ENCODE assay signal across 10 mouse cellular contexts in the genomic region with DNA sequence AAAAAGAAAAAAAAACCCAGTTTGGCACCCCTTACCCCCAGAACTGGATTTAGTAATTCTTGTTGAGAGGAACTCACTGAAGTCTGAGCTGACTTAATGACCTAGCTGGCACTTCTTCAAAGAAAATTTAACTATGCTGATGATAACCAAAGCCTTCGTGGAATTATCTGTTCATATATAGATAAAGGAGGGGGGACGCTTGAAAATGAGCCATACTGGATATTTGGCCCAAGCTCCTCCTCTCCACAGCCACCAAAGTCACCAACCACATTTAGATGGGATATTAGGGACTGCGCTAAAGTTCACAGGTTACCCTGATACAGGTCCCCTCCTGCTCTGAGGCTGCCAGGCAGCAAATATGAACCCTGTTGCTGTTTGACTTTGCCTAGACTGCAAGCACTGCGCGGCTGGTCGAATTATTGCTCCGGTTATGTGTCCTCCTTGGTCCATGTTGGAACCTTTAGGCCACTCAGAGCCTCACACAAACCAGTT. TPM values are rescaled to one million over a fixed set of nuclear protein-coding genes. Genes with fewer than 3 reads are reported as not detected.
DNase-seq lines count a peak whose midpoint lies in the region; ATAC-seq and TF ChIP-seq lines count a peak whose summit lies in the region.
"Had no signal": no experiment of that assay in that cellular context is flagged by ENCODE, and none has a peak within 500 bp of the region (broad histone marks: within the 10 kb centered on the region; RNA-seq: fewer than 3 reads in every experiment).

No protein-coding gene starts in this region.

- no peak overlapping the region for H3K27ac ChIP-seq in hindbrain, embryonic 10.5 days
- H3K27ac ChIP-seq in hindbrain, embryonic 11.5 days (ENCODE audit: low read depth, low read length), result no peak overlapping the region
- H3K27ac ChIP-seq in MEL (ENCODE audit: control insufficient read depth, low read depth, low read length), result peak overlapping the region; percentile 80
- H3K27ac ChIP-seq in heart, embryonic 16.5 days (ENCODE audit: low read length), result peak overlapping the region; percentile 74; the same call in 1 of the 2 replicates
- H3K27ac ChIP-seq in liver, embryonic 14.5 days, result peak overlapping the region; percentile 41; the same call in 1 of the 2 replicates

- TF ChIP-seq RAD21 in MEL (IDR thresholded peaks at IDR 0.05; ENCODE audit: low read depth, low read length), result no peak

- TF ChIP-seq CTCF in MEL (IDR thresholded peaks at IDR 0.05 in 2 of 3, conservative IDR thresholded peaks at IDR 0.05 in 1 of 3; ENCODE audit: control insufficient read depth in 1 of 3, insufficient read depth in 1 of 3, low read depth in 2 of 3, low read length in 3 of 3, poor library complexity in 1 of 3, severe bottlenecking in 1 of 3), result no peak
- TF ChIP-seq CTCF in liver, embryonic 14.5 days (IDR thresholded peaks at IDR 0.05; ENCODE audit: low read depth), result no peak

- peaks cover 41% of the 10 kb centered on the region for H3K27me3 ChIP-seq in hindbrain, embryonic 10.5 days (ENCODE audit: insufficient read depth, poor library complexity, severe bottlenecking)
- peaks cover 2% of the 10 kb centered on the region; the same call in 1 of the 2 replicates for H3K27me3 ChIP-seq in hindbrain, embryonic 11.5 days (ENCODE audit: control insufficient read depth, insufficient read depth, low read length)
- H3K27me3 ChIP-seq in MEL (ENCODE audit: control insufficient read depth in 1 of 2, insufficient read depth in 2 of 2, low read length in 2 of 2), result no peaks in the 10 kb centered on the region
- no peaks in the 10 kb centered on the region for H3K27me3 ChIP-seq in heart, embryonic 16.5 days (ENCODE audit: control insufficient read depth, insufficient read depth, low read length)
- H3K27me3 ChIP-seq in liver, embryonic 14.5 days (ENCODE audit: control insufficient read depth, insufficient read depth, low read length), result no peaks in the 10 kb centered on the region

- WGBS in hindbrain, embryonic 10.5 days, result 70% methylated on average over 7 of the region's 7 CpGs
- 63% methylated on average over 7 of the region's 7 CpGs for WGBS in hindbrain, embryonic 11.5 days
- WGBS in heart, embryonic 16.5 days, result 30% methylated on average over 7 of the region's 7 CpGs
- 11% methylated on average over 7 of the region's 7 CpGs for whole genome bisulfite sequencing in liver, embryonic 14.5 days (ENCODE audit: insufficient replicate concordance)

- H3K4me2 ChIP-seq in hindbrain, embryonic 11.5 days (replicated peaks; ENCODE audit: low read depth, low read length), result no peak overlapping the region
- H3K4me2 ChIP-seq in heart, embryonic 16.5 days (ENCODE audit: low read depth, low read length), result peak overlapping the region; percentile 82
- peak overlapping the region; percentile 79 for H3K4me2 ChIP-seq in liver, embryonic 14.5 days (ENCODE audit: low read depth)

- DNase-seq in hindbrain, embryonic 10.5 days (ENCODE audit: low spot score), result no peak
- no peak for DNase-seq in hindbrain, embryonic 11.5 days (ENCODE audit: low spot score)
- DNase-seq in MEL (ENCODE audit: low read depth, low spot score), result peak; percentile 78
- no peak for DNase-seq in liver, embryonic 14.5 days (ENCODE audit: low read depth in 3 of 3, low spot score in 3 of 3)
- DNase-seq in ovary, postnatal 14 days (ENCODE audit: low spot score), result no peak
- no peak for DNase-seq in left cerebral cortex, postnatal 25 days (ENCODE audit: low spot score in 2 of 2)
- DNase-seq in testis, postnatal 14 days (ENCODE audit: low spot score), result no peak
- DNase-seq: kidney, postnatal 14 days; retina, postnatal 1 day had no signal

- TF ChIP-seq POLR2A in MEL (IDR thresholded peaks at IDR 0.05; ENCODE audit: control insufficient read depth in 1 of 2, insufficient read depth in 1 of 2, low read depth in 1 of 2, low read length in 2 of 2, poor library complexity in 1 of 2), result peak in 1 of 2 experiments; percentile 49; a peak in 3 of 4 replicates

- H3K9me3 ChIP-seq in hindbrain, embryonic 10.5 days, result no peaks in the 10 kb centered on the region
- no peaks in the 10 kb centered on the region for H3K9me3 ChIP-seq in hindbrain, embryonic 11.5 days (ENCODE audit: control insufficient read depth, low read length)
- no peaks in the 10 kb centered on the region for H3K9me3 ChIP-seq in MEL (replicated peaks; ENCODE audit: insufficient read depth, low read length)
- H3K9me3 ChIP-seq in heart, embryonic 16.5 days (replicated peaks; ENCODE audit: control insufficient read depth, low read length), result no peaks in the 10 kb centered on the region
- no peaks in the 10 kb centered on the region for H3K9me3 ChIP-seq in liver, embryonic 14.5 days (ENCODE audit: control insufficient read depth, low read length)

- H3K4me1 ChIP-seq in hindbrain, embryonic 10.5 days (replicated peaks), result peaks cover 18% of the 10 kb centered on the region
- no peaks in the 10 kb centered on the region for H3K4me1 ChIP-seq in hindbrain, embryonic 11.5 days (replicated peaks; ENCODE audit: control insufficient read depth, insufficient read depth, low read length)
- peaks cover 5 to 22% of the 10 kb centered on the region in 2 experiments for H3K4me1 ChIP-seq in MEL (ENCODE audit: control insufficient read depth in 1 of 2, insufficient read depth in 2 of 2, low read length in 2 of 2)
- H3K4me1 ChIP-seq in heart, embryonic 16.5 days (ENCODE audit: control insufficient read depth, insufficient read depth, low read length), result peaks cover 13% of the 10 kb centered on the region
- peaks cover 2 to 17% of the 10 kb centered on the region in 2 experiments; a peak in 3 of 4 replicates for H3K4me1 ChIP-seq in liver, embryonic 14.5 days (replicated peaks; ENCODE audit: control insufficient read depth in 2 of 2, insufficient read depth in 2 of 2, low read length in 1 of 2)

- no peaks in the 10 kb centered on the region for H3K36me3 ChIP-seq in hindbrain, embryonic 10.5 days
- H3K36me3 ChIP-seq in hindbrain, embryonic 11.5 days (ENCODE audit: control insufficient read depth, insufficient read depth, low read length), result no peaks in the 10 kb centered on the region
- H3K36me3 ChIP-seq in MEL (ENCODE audit: control insufficient read depth in 1 of 2, insufficient read depth in 2 of 2, low read length in 2 of 2), result peaks cover 2 to 15% of the 10 kb centered on the region in 2 experiments
- H3K36me3 ChIP-seq in heart, embryonic 16.5 days (ENCODE audit: control insufficient read depth, insufficient read depth), result no peaks in the 10 kb centered on the region
- H3K36me3 ChIP-seq in liver, embryonic 14.5 days (replicated peaks; ENCODE audit: control insufficient read depth, insufficient read depth, low read depth), result no peaks in the 10 kb centered on the region

- intact Hi-C loops in left cerebral cortex, postnatal 25 days (cut with DNase I), result no loop called here

- H3K9ac ChIP-seq in hindbrain, embryonic 11.5 days (ENCODE audit: low read depth, low read length), result no peak overlapping the region
- H3K9ac ChIP-seq in MEL (ENCODE audit: control insufficient read depth, low read depth, low read length, poor library complexity, severe bottlenecking), result peak overlapping the region; percentile 76
- H3K9ac ChIP-seq in heart, embryonic 16.5 days (ENCODE audit: low read length), result peak overlapping the region; percentile 78
- peak overlapping the region; percentile 75 for H3K9ac ChIP-seq in liver, embryonic 14.5 days (replicated peaks)

- peak overlapping the region; percentile 58; the same call in 1 of the 2 replicates for H3K4me3 ChIP-seq in hindbrain, embryonic 10.5 days
- H3K4me3 ChIP-seq in hindbrain, embryonic 11.5 days (ENCODE audit: low read depth, low read length), result no peak overlapping the region
- peak overlapping the region; percentile 88 to 89 for H3K4me3 ChIP-seq in MEL (ENCODE audit: control insufficient read depth in 1 of 2, insufficient read depth in 1 of 2, low read depth in 2 of 2, low read length in 2 of 2)
- H3K4me3 ChIP-seq in heart, embryonic 16.5 days (ENCODE audit: low read length), result peak overlapping the region; percentile 71
- H3K4me3 ChIP-seq in liver, embryonic 14.5 days (ENCODE audit: insufficient read depth in 1 of 2, low read depth in 2 of 2, low read length in 2 of 2), result peak overlapping the region; percentile 66 to 94

- no peak for ATAC-seq in hindbrain, embryonic 11.5 days (ENCODE audit: low FRiP score)
- no peak for ATAC-seq in heart, embryonic 16.5 days (replicated peaks; ENCODE audit: extremely low read depth, insufficient read depth, low FRiP score)
- peak; percentile 56 for ATAC-seq in liver, embryonic 14.5 days (ENCODE audit: insufficient read depth)

- TF ChIP-seq EP300 in MEL (IDR thresholded peaks at IDR 0.05; ENCODE audit: low read depth in 1 of 2, low read length in 2 of 2), result peak; percentile 79 to 82
- TF ChIP-seq EP300 in liver, embryonic 14.5 days (IDR thresholded peaks at IDR 0.05; ENCODE audit: low read depth), result no peak

- H3K79me2 ChIP-seq in MEL (ENCODE audit: control insufficient read depth, insufficient read depth, low read length, poor library complexity), result peaks cover 51% of the 10 kb centered on the region

TF ChIP-seq in MEL, 35 proteins besides CTCF, POLR2A, EP300 and RAD21 (continues in another document):
- TF ChIP-seq TAL1 (IDR thresholded peaks at IDR 0.05; ENCODE audit: low read length), result no peak; the same call in 1 of the 2 replicates
- TF ChIP-seq MAX (IDR thresholded peaks at IDR 0.05; ENCODE audit: low read length), result 0 out of 2 replicates have a peak, but pooled peaks have one; percentile 16
- TF ChIP-seq ZNF384 (IDR thresholded peaks at IDR 0.05; ENCODE audit: low read depth, low read length), result peak; percentile 64
- no peak for TF ChIP-seq KAT2A (conservative IDR thresholded peaks at IDR 0.05; ENCODE audit: low read depth, low read length)
- TF ChIP-seq MYC (IDR thresholded peaks at IDR 0.05; ENCODE audit: low read depth, low read length), result no peak
- peak; percentile 90 for TF ChIP-seq ETS1 (IDR thresholded peaks at IDR 0.05; ENCODE audit: low read depth, low read length)
- no peak for TF ChIP-seq ELF1 (IDR thresholded peaks at IDR 0.05; ENCODE audit: low read depth, low read length)
- TF ChIP-seq ZC3H11A (IDR thresholded peaks at IDR 0.05; ENCODE audit: low read depth, low read length), result no peak
- TF ChIP-seq NRF1 (IDR thresholded peaks at IDR 0.05; ENCODE audit: insufficient read depth, low read depth, low read length, poor library complexity, severe bottlenecking), result no peak
- peak; percentile 87 for TF ChIP-seq RCOR1 (IDR thresholded peaks at IDR 0.05; ENCODE audit: low read depth, low read length)

RNA-seq across cellular contexts. Expression of a gene that starts 1.2 kb away (rescaled TPM):
- 2.8 and 3.2 TPM in 2 replicates for polyA plus RNA-seq in hindbrain, embryonic 10.5 days (2016; fragmentation: Nextera tagmentation; extraction: Ambion mirVana)
- polyA plus RNA-seq in hindbrain, embryonic 11.5 days (2014; fragmentation: Nextera tagmentation; extraction: Ambion mirVana), result 3.7 and 4.1 TPM in 2 replicates
- 43.8 and 58.5 TPM in 2 replicates for total RNA-seq in MEL (2012; rRNA removed)
- 100 to 1,000 TPM in 1 of 2 experiments, 10 to 100 TPM in 1; 53.9 to 226 TPM for polyA plus RNA-seq in MEL (2012; ENCODE audit: insufficient read depth in 1 of 2, insufficient read length in 2 of 2, low read depth in 1 of 2, low replicate concordance in 2 of 2, missing spikeins in 1 of 2)
- 17.3 and 19.1 TPM in 2 replicates for polyA plus RNA-seq in heart, embryonic 16.5 days (2015; fragmentation: Nextera tagmentation; extraction: Ambion mirVana)
- polyA plus RNA-seq in liver, embryonic 14.5 days (2012; rRNA removed), result 8.4 and 9.2 TPM in 2 replicates
- polyA plus RNA-seq in liver, embryonic 14.5 days (2014; fragmentation: Nextera tagmentation; extraction: Ambion mirVana), result 15.5 and 16.2 TPM in 2 replicates
- 1 to 10 TPM; 4.1 to 5.2 TPM for total RNA-seq in left cerebral cortex, postnatal 25 days (2021)

Comparison
In these comparisons a context has a peak if more than half of its experiments do, and no peak if none do; other contexts are left out.
1. H3K27ac ChIP-seq: peak in MEL (single experiment), heart, embryonic 16.5 days (single experiment) and liver, embryonic 14.5 days (single experiment); none in hindbrain, embryonic 10.5 days (single experiment) and hindbrain, embryonic 11.5 days (single experiment).